Mouse (Mus musculus) retina, adult 2 months (tissue): ENCODE measurements at regions not wholly inside any gene's neighbourhood (a gene's known extent, or its start where the extent isn't known, plus 50 kb on each side); places are given as distances from the start of the nearest gene placed in this dataset.

ENCODE experiments used
- DNase-seq: peaks from one replicate; pipeline ENCODE4 v3.0.0-alpha.2; 2012; ENCODE audit warnings: low read depth, low spot score

- DNase-seq: no peak
These were observed 52.9 kb upstream of the Errfi1 start for GRCm38 (mm10) chr4:150800774-150801173.

- no peak for DNase-seq
These were observed 53.9 kb upstream of the Errfi1 start for GRCm38 (mm10) chr4:150799550-150800398.

DNA sequence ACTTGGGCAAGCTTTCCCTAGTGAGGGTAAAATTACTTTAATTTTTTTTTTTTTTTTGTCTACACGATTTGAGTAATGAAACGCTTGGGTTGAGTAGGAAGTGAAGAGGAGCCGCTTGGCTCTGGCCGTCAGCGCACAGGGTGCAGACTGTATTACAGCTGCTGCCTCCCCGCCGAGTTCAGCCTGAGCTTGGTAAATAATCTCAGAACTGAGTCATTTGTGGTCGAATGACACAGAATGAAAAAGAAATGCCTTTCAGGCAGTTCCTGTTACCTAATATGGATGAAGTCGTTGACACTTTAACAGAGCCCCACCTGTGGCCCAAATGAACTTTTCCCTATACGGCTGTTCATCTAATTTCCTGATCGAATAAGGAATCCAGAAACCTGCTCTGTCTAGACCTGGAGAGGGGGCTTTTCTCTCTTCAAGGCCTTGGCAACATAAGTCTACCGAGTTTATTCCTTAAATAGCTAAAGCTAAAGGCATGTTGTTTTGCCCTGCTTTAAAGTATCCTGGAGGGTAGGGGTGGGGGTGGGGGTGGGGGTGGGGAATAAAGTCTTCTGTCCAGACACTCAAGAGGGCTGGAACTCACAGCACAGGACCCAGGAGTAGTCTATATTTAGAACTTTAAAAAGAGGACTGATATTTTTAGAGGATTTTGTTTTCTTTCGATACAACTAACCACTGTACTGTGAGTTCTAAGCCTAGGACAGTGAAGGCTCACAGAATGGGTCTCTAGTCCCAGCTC is 54.8 kb upstream of the Errfi1 start:
- DNase-seq: no peak

DNA sequence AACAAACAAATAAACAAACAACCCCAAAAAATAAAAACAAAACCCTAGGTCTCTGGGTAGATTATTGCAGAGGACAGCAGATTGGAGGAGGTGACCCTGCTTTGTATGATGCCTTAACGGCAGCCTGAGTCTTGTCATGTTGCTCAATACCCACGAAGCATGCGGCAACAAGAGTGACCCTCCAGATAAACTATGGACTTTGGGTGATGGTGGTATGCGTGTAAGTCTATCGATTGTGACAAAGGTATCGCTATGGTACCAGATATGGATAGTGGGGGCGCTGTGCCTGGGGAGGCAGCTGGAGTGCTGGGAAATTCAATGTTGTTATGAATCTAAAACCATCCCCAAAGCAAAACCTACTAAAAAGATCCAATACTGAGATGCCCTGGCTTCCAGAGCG is 55.4 kb upstream of the Errfi1 start:
- no peak for DNase-seq

DNA sequence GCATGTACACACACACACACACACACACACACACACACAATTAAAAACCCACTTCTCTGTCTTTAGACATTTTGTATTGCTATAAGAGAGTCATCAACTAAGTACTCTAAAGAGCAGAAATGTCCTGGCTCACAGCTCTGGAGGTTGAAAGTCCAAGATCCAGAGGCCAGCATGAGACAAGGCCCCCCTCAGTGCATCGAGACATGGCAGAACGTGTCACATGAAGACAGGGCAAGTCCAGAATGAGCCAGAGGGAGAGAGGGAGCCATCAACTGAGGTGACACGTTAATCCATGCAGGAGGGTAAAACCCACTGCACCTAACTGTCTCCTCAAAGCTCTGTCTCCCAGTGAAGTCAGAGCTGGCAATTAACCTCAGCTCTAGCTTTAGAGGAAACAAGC is 56.7 kb upstream of the Errfi1 start:
- DNase-seq: no peak

DNA sequence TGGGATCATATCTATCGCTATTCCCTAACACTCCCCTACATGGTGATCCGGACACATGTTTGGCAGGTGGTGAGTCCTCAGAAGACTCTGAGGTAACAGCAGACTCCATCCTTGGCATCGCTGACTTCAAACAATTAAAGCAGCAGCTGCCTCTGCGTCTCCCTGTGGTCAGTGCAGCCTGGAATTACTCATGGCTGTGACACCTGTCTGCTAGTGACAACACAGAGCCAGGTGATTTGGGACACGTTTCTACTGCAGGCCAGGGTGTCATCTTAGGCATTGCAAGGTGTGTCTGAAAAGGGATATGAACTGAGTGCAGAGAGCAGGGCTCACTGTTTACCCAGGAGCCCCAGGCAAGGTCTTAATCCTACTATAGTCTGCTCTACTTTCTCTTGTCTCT is 58.8 kb upstream of the Errfi1 start:
- DNase-seq: no peak

DNA sequence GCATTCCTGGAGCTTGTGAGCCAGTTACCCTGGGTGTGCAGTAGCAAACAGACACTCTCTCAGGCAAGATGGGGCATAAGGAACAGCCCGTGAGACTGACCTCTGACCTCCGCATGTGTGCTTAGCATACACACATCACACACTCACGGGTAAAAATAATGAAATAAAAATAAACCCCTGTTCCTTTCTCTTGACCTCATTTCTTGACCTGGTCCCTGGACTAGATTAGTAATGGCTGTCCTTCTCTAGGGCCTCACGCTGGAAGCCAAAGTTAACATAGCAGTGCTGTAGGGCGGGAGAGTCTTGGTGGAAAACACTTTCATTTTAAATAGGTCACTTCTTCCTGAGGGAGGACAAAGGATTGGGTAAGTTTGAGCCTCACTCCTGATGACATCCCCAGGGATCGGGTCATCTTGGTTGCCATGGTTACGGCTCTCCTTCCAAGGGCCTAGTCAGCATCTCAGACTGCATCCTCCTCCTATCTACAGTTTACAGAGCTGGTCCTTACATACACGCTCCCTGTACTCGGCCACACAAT is 59.4 kb upstream of the Errfi1 start:
- peak; percentile 13 for DNase-seq

DNA sequence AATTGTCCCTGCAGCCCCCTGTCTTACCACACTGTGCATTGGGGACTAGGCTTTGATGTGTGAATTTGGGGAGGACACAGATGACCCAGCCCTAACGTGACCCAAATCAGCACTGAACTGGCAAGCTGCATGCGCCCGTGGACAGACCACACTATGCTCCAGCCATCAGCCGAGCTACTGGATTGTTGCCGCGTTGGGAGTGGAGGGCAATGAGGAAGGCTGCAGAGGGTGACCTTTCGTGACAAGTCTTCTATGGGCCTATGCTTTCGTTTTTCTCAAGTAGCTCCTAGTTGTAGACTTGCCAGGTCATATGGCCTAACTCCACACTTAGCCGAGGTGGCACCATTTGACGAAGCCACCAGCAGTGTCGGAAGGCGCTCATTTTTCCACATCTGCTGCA is 60.6 kb upstream of the Errfi1 start:
- DNase-seq: no peak

DNA sequence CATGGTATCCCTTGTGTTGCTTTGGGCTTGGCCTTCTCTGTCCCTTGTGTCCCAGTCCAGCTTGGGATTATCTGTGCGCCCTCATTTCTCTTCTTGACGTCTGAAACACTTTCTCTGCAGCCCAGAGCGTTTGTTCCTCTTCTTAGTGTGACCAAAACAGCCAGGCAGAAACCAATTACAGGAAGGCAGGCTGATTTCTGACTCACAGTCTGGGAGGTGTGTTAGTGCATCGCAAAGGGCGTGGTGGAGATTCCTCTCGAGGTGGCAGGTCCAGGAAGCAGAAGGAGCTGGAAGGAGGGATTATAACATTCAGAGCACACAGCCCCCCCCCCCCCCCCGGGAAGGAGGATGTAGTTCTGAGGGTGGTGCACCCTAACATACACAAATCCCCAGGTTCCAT is 64.6 kb upstream of the Errfi1 start:
- DNase-seq: no peak

- no peak for DNase-seq
These were observed 66.6 kb upstream of the Errfi1 start for GRCm38 (mm10) chr4:150787113-150787512.

DNA sequence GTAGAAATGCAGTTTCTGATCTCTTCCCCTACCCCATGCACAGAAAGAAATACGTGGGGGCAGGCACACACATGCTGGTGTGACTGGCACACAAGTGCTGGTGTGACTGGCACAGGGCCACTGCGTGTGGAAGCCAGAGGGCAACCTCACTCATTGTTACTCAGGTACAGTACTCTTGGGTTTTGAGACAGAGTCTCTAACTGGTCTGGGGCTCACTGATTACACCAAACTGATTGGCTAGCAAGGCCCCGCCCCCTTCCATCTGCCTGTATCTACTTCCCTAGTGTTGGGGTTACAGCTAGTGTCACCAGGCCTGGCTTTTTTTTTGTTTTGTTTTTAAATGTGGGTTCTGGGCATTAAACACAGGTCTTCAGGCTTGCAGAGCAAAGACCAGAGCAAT is 67.1 kb upstream of the Errfi1 start:
- DNase-seq: no peak

DNA sequence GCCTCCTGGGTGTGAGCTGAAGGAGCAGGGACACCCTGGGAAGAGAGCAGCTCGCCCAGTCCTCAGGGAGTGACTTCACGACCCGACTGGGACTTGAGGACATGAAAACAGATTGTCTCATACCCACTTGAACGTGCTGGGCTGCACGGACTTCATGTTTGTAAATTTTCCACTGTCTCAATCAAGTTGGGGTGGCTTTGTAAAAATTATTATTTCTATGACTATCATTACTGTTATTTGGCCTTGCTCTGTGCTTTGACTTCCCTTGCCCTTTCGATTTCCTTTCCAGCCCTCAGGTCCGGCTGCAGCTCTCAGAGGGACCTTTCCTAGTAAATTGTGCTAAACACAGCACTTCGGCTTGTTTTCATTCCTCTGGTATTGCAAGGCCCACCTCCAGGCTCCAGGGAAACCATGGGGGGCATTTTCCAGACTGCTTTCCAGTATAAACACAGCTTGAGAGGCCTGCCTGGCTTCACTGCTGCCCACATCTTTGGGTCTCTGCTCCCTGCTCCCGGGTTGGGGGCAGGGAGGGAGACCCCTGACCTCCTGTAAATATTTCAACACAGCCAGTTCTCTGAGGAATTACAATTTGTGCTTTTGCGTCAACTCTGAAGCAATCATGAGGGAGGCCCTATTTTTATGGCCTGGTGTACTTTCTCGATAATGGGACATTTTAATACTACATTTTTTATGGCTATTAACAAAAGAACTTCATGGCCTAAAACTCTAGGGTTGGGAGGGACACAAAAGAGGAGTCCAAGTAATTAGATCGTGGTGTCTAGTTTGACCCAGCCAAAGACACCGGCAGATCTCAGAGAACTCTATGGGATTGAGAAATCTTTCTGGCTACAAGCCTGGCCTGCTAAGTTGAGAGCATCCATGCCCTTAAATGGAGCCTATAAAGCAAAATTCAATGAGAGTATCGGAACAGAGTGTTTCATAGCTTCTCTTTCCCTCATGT is 68.9 kb upstream of the Errfi1 start:
- DNase-seq: no peak

GRCm38 (mm10) chr4:150781304-150781703 is 72.4 kb upstream of the Errfi1 start:
- DNase-seq: no peak

DNA sequence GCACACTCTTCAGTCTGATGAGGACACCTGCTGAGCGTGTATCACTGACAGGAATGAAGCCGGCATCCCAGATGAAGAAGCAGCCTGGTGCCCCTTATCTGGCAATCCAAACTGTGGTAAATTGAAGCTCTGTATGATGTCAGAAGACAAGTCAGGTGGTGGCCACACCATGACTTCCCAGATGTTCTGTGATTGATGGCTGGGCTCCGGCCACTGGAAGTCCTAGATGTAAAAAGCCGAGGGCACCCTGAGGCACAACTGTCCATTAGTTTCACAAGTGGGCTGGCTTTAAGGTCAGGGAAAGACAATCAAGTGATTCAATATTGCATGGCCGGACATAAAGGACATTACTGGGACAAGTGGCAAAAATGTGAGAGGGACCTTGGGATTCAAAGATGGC is 74.4 kb upstream of the Errfi1 start:
- no peak for DNase-seq

DNA sequence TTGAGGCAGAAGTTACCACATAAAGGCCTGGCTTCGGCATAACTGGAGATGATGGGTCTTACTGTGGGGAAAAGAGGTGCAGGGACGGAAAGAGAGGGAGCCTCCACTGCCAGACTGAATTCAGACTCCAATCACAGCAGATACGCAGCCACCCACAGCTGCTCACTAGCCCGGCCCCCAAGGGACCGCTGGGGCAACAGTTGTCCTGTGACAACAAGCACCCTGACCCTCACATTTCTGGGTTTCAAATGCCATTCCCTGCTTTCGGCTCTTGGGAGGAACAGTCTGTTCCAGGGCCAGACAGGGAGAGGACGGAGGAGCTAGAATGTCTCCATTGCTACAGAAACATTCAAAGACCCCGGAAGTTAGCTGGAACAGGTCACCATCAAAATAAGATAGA is 75.0 kb upstream of the Errfi1 start:
- no peak for DNase-seq

DNA sequence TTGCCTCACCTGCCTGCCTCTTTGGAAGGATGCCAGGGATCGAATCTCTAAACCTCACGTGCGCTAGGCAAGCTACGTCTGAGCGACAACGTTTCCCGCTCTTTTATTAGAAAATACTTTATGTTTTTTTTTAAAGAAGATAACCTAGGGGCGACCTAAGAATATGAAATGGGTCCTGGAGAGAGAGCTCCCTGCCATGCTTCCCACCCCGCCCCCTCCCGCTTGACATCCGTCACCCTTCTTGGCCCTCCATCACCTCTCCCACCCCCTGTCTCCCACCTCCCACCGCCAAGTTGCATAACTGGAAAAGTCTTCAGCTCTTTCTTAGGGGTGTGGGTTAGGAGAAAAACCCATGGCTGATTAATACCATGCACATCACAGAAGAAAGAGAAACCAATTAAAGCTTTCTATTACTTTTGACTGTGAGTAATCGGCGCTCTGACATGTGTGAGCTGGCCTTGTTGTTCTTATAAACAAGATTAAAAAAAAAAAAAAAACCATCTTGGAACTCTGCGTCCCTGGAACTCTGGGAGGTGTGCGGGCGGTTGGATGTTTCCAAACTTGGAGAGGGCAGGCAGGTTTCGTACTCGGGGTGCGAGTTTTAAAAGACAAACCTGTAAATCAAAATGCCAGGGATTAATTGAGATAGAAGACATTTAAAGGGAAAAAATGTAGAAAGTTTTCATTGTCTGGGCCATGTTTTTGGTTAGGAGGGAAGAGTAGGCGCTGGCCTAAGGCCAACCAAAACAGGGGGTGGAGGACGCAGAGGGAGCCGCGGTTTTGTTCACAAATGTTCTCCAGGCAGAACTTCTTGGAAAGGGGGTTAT is 77.8 kb upstream of the Errfi1 start:
- DNase-seq: no peak

DNA sequence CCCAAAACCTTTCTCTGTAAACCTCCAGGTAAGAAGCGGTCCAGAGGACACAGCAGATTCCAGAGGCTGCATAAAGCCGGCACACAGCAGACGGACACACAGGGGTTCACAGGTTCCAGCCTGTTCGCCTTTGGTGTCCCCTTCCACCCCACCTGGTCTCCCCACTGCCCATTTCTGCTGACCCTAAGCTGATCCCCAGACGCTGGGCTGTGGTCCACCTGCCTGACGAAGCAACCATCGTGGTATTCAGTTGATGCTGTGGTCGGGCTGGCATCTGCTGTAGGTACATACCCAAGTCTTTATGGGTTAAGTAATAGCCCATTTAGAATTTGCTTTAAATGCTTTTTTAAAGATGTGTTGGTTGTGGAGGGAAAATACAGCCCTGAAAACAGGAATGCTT is 78.4 kb upstream of the Errfi1 start:
- DNase-seq: no peak

- no peak for DNase-seq
These were observed 79.3 kb upstream of the Errfi1 start for GRCm38 (mm10) chr4:150774289-150774914.

- no peak for DNase-seq
These were observed 81.6 kb upstream of the Errfi1 start for GRCm38 (mm10) chr4:150771922-150772651.

GRCm38 (mm10) chr4:150771469-150771868 is 82.2 kb upstream of the Errfi1 start:
- DNase-seq: no peak
